In the genomic region with DNA sequence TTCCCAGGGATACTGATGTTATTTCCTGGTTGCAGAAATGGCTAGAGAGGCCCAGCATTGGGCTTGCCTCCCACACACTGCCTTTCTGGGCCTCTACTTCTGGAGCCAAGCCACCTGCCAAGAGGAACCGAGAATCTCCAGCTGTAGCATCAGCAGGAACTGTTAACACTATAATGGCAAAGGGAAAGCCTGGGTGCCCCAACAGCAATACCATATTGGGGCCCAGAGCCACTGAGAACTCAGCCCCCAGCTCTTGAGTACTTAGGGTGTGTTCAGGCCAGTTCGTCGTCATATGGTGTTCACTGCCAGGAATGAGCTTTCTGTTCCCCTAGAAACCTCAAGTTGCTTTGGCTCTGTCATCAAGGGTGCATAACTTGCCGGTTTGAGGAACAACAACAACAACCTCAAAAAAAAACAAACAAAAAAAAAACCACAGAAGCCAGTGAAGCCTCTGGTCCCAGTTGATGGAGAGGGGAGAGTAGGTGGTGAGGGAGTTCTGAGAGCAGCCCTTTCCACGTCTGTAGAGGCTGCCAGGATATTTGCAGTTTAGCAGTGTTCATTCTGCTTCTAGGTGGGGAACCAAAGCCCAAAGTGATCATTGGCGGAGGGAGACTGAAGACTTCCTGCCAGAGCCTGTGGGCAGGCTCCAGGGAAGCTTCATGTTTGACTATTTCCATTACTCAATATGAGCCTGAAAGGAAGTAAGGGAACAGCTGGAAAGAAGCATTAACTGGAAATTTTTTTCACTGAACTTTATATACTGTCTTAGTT, we compare ENCODE assay signal across 12 mouse cellular contexts. TPM values are rescaled to one million over a fixed set of nuclear protein-coding genes. Genes with fewer than 3 reads are reported as not detected.
DNase-seq lines count a peak whose midpoint lies in the region; ATAC-seq and TF ChIP-seq lines count a peak whose summit lies in the region.
"Had no signal": no experiment of that assay in that cellular context is flagged by ENCODE, and none has a peak within 500 bp of the region (broad histone marks: within the 10 kb centered on the region; RNA-seq: fewer than 3 reads in every experiment).

No protein-coding gene starts in this region.

- intact Hi-C loops in left cerebral cortex, postnatal 10 days (cut with DNase I): no loop called here

- H3K4me3 ChIP-seq in embryonic facial prominence, embryonic 14.5 days (ENCODE audit: low read depth, low read length): no peak overlapping the region
- no peak overlapping the region for H3K4me3 ChIP-seq in embryonic facial prominence, embryonic 10.5 days
- no peak overlapping the region for H3K4me3 ChIP-seq in lung, postnatal 0 days (ENCODE audit: low read depth, low read length)
- H3K4me3 ChIP-seq in forebrain, embryonic 14.5 days (ENCODE audit: low read depth, low read length): no peak overlapping the region
- H3K4me3 ChIP-seq in forebrain, embryonic 16.5 days (replicated peaks; ENCODE audit: low read length): no peak overlapping the region
- H3K4me3 ChIP-seq: embryonic facial prominence, embryonic 13.5 days; hindbrain, embryonic 13.5 days; limb, embryonic 12.5 days; midbrain, embryonic 12.5 days had no signal

- H3K9ac ChIP-seq in embryonic facial prominence, embryonic 14.5 days (ENCODE audit: low read depth, low read length): no peak overlapping the region
- no peak overlapping the region for H3K9ac ChIP-seq in lung, postnatal 0 days (replicated peaks; ENCODE audit: low read depth)
- no peak overlapping the region for H3K9ac ChIP-seq in forebrain, embryonic 14.5 days (ENCODE audit: low read length)
- H3K9ac ChIP-seq in forebrain, embryonic 16.5 days (replicated peaks; ENCODE audit: low read depth, low read length): no peak overlapping the region
- H3K9ac ChIP-seq: embryonic facial prominence, embryonic 13.5 days; hindbrain, embryonic 13.5 days; limb, embryonic 12.5 days; midbrain, embryonic 12.5 days had no signal

- no peak for TF ChIP-seq EP300 in lung, postnatal 0 days (IDR thresholded peaks at IDR 0.05)

- TF ChIP-seq CTCF in lung, postnatal 0 days (IDR thresholded peaks at IDR 0.05): no peak

- H3K4me2 ChIP-seq in embryonic facial prominence, embryonic 14.5 days (ENCODE audit: low read depth, low read length): no peak overlapping the region
- H3K4me2 ChIP-seq in lung, postnatal 0 days (replicated peaks; ENCODE audit: low read depth, low read length): no peak overlapping the region
- H3K4me2 ChIP-seq in forebrain, embryonic 14.5 days (ENCODE audit: low read length): no peak overlapping the region
- H3K4me2 ChIP-seq in forebrain, embryonic 16.5 days (ENCODE audit: low read length): no peak overlapping the region
- H3K4me2 ChIP-seq: embryonic facial prominence, embryonic 13.5 days; hindbrain, embryonic 13.5 days; limb, embryonic 12.5 days; midbrain, embryonic 12.5 days had no signal

- H3K9me3 ChIP-seq in embryonic facial prominence, embryonic 14.5 days (ENCODE audit: control insufficient read depth, low read length): no peaks in the 10 kb centered on the region
- H3K9me3 ChIP-seq in embryonic facial prominence, embryonic 10.5 days: no peaks in the 10 kb centered on the region
- H3K9me3 ChIP-seq in lung, postnatal 0 days (ENCODE audit: low read length): no peaks in the 10 kb centered on the region
- no peaks in the 10 kb centered on the region for H3K9me3 ChIP-seq in forebrain, embryonic 14.5 days (replicated peaks; ENCODE audit: control insufficient read depth, low read length)
- no peaks in the 10 kb centered on the region for H3K9me3 ChIP-seq in forebrain, embryonic 16.5 days (ENCODE audit: control insufficient read depth, low read length)
- H3K9me3 ChIP-seq: embryonic facial prominence, embryonic 13.5 days; hindbrain, embryonic 13.5 days; limb, embryonic 12.5 days; midbrain, embryonic 12.5 days had no signal

- no peaks in the 10 kb centered on the region for H3K27me3 ChIP-seq in embryonic facial prominence, embryonic 14.5 days (replicated peaks; ENCODE audit: control insufficient read depth, insufficient read depth, low read length)
- H3K27me3 ChIP-seq in embryonic facial prominence, embryonic 10.5 days (replicated peaks; ENCODE audit: low read depth, poor library complexity, severe bottlenecking): no peaks in the 10 kb centered on the region
- H3K27me3 ChIP-seq in lung, postnatal 0 days (replicated peaks; ENCODE audit: insufficient read depth, low read length): no peaks in the 10 kb centered on the region
- no peaks in the 10 kb centered on the region for H3K27me3 ChIP-seq in forebrain, embryonic 14.5 days (replicated peaks; ENCODE audit: control insufficient read depth, insufficient read depth, low read length)
- no peaks in the 10 kb centered on the region for H3K27me3 ChIP-seq in forebrain, embryonic 16.5 days (replicated peaks; ENCODE audit: control insufficient read depth, insufficient read depth, low read length)
- H3K27me3 ChIP-seq: embryonic facial prominence, embryonic 13.5 days; hindbrain, embryonic 13.5 days; limb, embryonic 12.5 days; midbrain, embryonic 12.5 days had no signal

- no peaks in the 10 kb centered on the region for H3K4me1 ChIP-seq in embryonic facial prominence, embryonic 14.5 days (ENCODE audit: control insufficient read depth, insufficient read depth, low read length)
- no peaks in the 10 kb centered on the region for H3K4me1 ChIP-seq in embryonic facial prominence, embryonic 10.5 days
- H3K4me1 ChIP-seq in lung, postnatal 0 days (ENCODE audit: insufficient read depth, low read depth, low read length): no peaks in the 10 kb centered on the region
- H3K4me1 ChIP-seq in forebrain, embryonic 14.5 days (ENCODE audit: control insufficient read depth, insufficient read depth, low read length): no peaks in the 10 kb centered on the region
- peaks cover 3% of the 10 kb centered on the region; the same call in 1 of the 2 replicates for H3K4me1 ChIP-seq in forebrain, embryonic 16.5 days (replicated peaks; ENCODE audit: control insufficient read depth, insufficient read depth, low read length)
- H3K4me1 ChIP-seq: hindbrain, embryonic 13.5 days; limb, embryonic 12.5 days; midbrain, embryonic 12.5 days had no signal

- ATAC-seq in embryonic facial prominence, embryonic 14.5 days (ENCODE audit: low read depth): no peak
- peak; percentile 44; the same call in 1 of the 2 replicates for ATAC-seq in lung, postnatal 0 days
- no peak for ATAC-seq in forebrain, embryonic 14.5 days
- no peak for ATAC-seq in forebrain, embryonic 16.5 days

- peak overlapping the region; percentile 3 for H3K27ac ChIP-seq in embryonic facial prominence, embryonic 14.5 days (replicated peaks; ENCODE audit: low read depth, low read length)
- H3K27ac ChIP-seq in embryonic facial prominence, embryonic 10.5 days (replicated peaks): no peak overlapping the region
- no peak overlapping the region for H3K27ac ChIP-seq in lung, postnatal 0 days (ENCODE audit: low read length)
- no peak overlapping the region for H3K27ac ChIP-seq in forebrain, embryonic 14.5 days (ENCODE audit: low read depth, low read length)
- H3K27ac ChIP-seq in forebrain, embryonic 16.5 days (ENCODE audit: low read length): no peak overlapping the region
- H3K27ac ChIP-seq: embryonic facial prominence, embryonic 13.5 days; hindbrain, embryonic 13.5 days; limb, embryonic 12.5 days; midbrain, embryonic 12.5 days had no signal

- 70% methylated on average over 6 of the region's 6 CpGs for WGBS in embryonic facial prominence, embryonic 14.5 days
- 81% methylated on average over 6 of the region's 6 CpGs for WGBS in embryonic facial prominence, embryonic 10.5 days
- 58% methylated on average over 6 of the region's 6 CpGs for WGBS in lung, postnatal 0 days
- WGBS in forebrain, embryonic 14.5 days: 77% methylated on average over 6 of the region's 6 CpGs
- WGBS in forebrain, embryonic 16.5 days: 74% methylated on average over 6 of the region's 6 CpGs

- DNase-seq in embryonic facial prominence, embryonic 14.5 days (ENCODE audit: low spot score): peak; percentile 19
- DNase-seq in embryonic facial prominence, embryonic 10.5 days (ENCODE audit: low spot score): no peak
- peak; percentile 28 for DNase-seq in left cerebral cortex, adult 11 months (ENCODE audit: low spot score)
- DNase-seq in left cerebral cortex, postnatal 10 days (ENCODE audit: extremely low spot score in 1 of 2, low spot score in 2 of 2): no peak
- DNase-seq in gastrocnemius, adult 8-10 months (ENCODE audit: low spot score in 2 of 2): peak; percentile 15 to 17
- peak; percentile 32 for DNase-seq in lung, postnatal 0 days (ENCODE audit: low spot score)
- DNase-seq in forebrain, embryonic 14.5 days (ENCODE audit: low spot score): no peak

- H3K36me3 ChIP-seq in embryonic facial prominence, embryonic 14.5 days (ENCODE audit: control insufficient read depth, insufficient read depth, low read length): peaks cover 31% of the 10 kb centered on the region
- H3K36me3 ChIP-seq in embryonic facial prominence, embryonic 10.5 days (replicated peaks): peaks cover 53% of the 10 kb centered on the region
- H3K36me3 ChIP-seq in lung, postnatal 0 days (ENCODE audit: insufficient read depth, low read length): no peaks in the 10 kb centered on the region; the same call in 1 of the 2 replicates
- H3K36me3 ChIP-seq in forebrain, embryonic 14.5 days (ENCODE audit: control insufficient read depth, insufficient read depth, low read length): peaks cover 46% of the 10 kb centered on the region
- peaks cover 17% of the 10 kb centered on the region for H3K36me3 ChIP-seq in forebrain, embryonic 16.5 days (ENCODE audit: control insufficient read depth, insufficient read depth)

RNA-seq across cellular contexts. Expression of a gene that starts 26.3 kb away (rescaled TPM):
- 14.8 and 16.0 TPM in 2 replicates for polyA plus RNA-seq in embryonic facial prominence, embryonic 14.5 days (2014; fragmentation: Nextera tagmentation; extraction: Ambion mirVana)
- 4.1 and 4.8 TPM in 2 replicates for polyA plus RNA-seq in embryonic facial prominence, embryonic 10.5 days (2016; fragmentation: Nextera tagmentation; extraction: Ambion mirVana)
- 10 to 100 TPM; 11.2 to 11.5 TPM for total RNA-seq in left cerebral cortex, postnatal 10 days (2021)
- 1 to 10 TPM; 1.7 to 4.0 (median 2.6) TPM for total RNA-seq in gastrocnemius, adult 8-10 months (2022)
- 23.3 and 24.2 TPM in 2 replicates for polyA plus RNA-seq in lung, postnatal 0 days (2015; fragmentation: Nextera tagmentation; extraction: Ambion mirVana)
- polyA plus RNA-seq in forebrain, embryonic 14.5 days (2014; fragmentation: Nextera tagmentation; extraction: Ambion mirVana): 3.6 and 4.8 TPM in 2 replicates
- 8.6 and 8.7 TPM in 2 replicates for polyA plus RNA-seq in forebrain, embryonic 16.5 days (2015; fragmentation: Nextera tagmentation; extraction: Ambion mirVana)

RNA-seq across cellular contexts. Expression of a gene that starts 38.1 kb away (rescaled TPM):
- 8.7 and 10.1 TPM in 2 replicates for polyA plus RNA-seq in embryonic facial prominence, embryonic 14.5 days (2014; fragmentation: Nextera tagmentation; extraction: Ambion mirVana)
- 7.3 and 8.7 TPM in 2 replicates for polyA plus RNA-seq in embryonic facial prominence, embryonic 10.5 days (2016; fragmentation: Nextera tagmentation; extraction: Ambion mirVana)
- total RNA-seq in left cerebral cortex, postnatal 10 days (2021): 1 to 10 TPM; 6.4 to 7.3 TPM
- 1 to 10 TPM in 3 of 4 experiments, under 1 TPM in 1; 0.59 to 2.7 (median 1.4) TPM for total RNA-seq in gastrocnemius, adult 8-10 months (2022)
- polyA plus RNA-seq in lung, postnatal 0 days (2015; fragmentation: Nextera tagmentation; extraction: Ambion mirVana): 7.7 and 9.2 TPM in 2 replicates
- polyA plus RNA-seq in forebrain, embryonic 14.5 days (2014; fragmentation: Nextera tagmentation; extraction: Ambion mirVana): 18.8 and 27.8 TPM in 2 replicates
- 29.1 and 31.2 TPM in 2 replicates for polyA plus RNA-seq in forebrain, embryonic 16.5 days (2015; fragmentation: Nextera tagmentation; extraction: Ambion mirVana)

Comparison
In these comparisons a context has a peak if more than half of its experiments do, and no peak if none do; other contexts are left out.
1. DNase-seq: peak in embryonic facial prominence, embryonic 14.5 days (single experiment), left cerebral cortex, adult 11 months (single experiment), gastrocnemius, adult 8-10 months (2 of 2) and lung, postnatal 0 days (single experiment); none in embryonic facial prominence, embryonic 10.5 days (single experiment), left cerebral cortex, postnatal 10 days (0 of 2) and forebrain, embryonic 14.5 days (single experiment).